Mouse (Mus musculus): ENCODE measurements around the gene Cd72. TPM values are rescaled to one million over a fixed set of nuclear protein-coding genes. Genes with fewer than 3 reads are reported as not detected.
A peak's percentile ranks its signal among the peaks of the same experiment; 100 is the strongest.

Gene Cd72
- polyA plus RNA-seq, 1 experiment = 11.4 TPM

DNA sequence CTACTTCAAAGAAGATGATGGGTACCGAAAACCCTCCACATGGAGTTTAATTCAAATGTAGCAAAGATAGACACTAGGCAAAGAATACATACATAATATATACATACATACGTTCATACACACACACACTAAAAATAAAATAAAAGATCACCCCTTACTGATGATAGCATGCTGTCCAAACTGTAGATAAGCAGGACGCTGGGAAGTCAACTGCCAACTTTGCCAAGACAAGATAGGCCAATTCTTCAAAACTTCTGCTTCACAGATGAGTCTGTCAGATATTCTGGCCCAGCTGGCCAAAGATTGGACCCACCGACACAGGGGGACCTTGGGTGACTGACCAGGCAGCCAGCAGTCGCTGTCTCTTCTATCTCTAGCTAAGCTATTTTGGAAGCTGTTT lies 8.7 kb upstream of the Cd72 start:
- no peak for TF ChIP-seq CTCF (IDR thresholded peaks at IDR 0.05; ENCODE audit: extremely low read depth, insufficient read length, insufficient replicate concordance, low read depth, low read length)
- TF ChIP-seq POLR2A (IDR thresholded peaks at IDR 0.05; ENCODE audit: low read depth, low read length) = no peak

DNA sequence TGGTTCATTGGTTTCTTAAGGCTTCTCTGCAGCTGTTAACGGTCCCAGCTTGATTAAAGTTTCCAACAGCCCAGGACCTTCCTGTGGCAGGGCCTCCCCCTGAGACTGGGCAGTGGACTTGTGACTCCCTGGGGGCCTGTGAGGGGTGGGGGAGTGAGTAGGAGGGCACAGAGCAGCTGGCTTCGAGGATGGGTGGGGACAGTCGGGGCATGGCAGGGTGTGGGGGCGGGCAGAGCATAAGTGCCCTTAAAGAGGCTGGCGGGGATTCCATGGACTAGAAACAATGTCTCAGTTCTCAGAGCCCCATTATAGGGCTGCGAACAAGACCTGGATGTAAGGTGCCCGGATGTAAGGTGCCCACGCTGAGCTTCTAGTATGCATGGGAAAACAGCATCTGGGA lies 2.7 kb upstream of the Cd72 start:
- Histone ChIP-seq H3K27me3 (ENCODE audit: control insufficient read depth, insufficient read depth, low read length) (peaks cover 9% of the 10 kb centered on the region; the same call in 1 of the 2 replicates), H3K27ac (ENCODE audit: insufficient read depth, low read depth, low read length) (no peak overlapping the region), H3K36me3 (ENCODE audit: control insufficient read depth, insufficient read depth, low read length) (no peaks in the 10 kb centered on the region), H3K4me3 (ENCODE audit: low read depth, low read length) (no peak overlapping the region), H3K4me1 (ENCODE audit: control insufficient read depth, insufficient read depth, insufficient read length, low read length) (peaks cover 3% of the 10 kb centered on the region)
- 25% methylated on average over 8 of the region's 8 CpGs for WGBS
- TF ChIP-seq POLR2A (IDR thresholded peaks at IDR 0.05; ENCODE audit: low read depth, low read length) = no peak
- no peak for TF ChIP-seq CTCF (IDR thresholded peaks at IDR 0.05; ENCODE audit: extremely low read depth, insufficient read length, insufficient replicate concordance, low read depth, low read length)

More for the DNA sequence above, 8.7 kb upstream of the Cd72 start:
- Histone ChIP-seq H3K4me3 (ENCODE audit: low read depth, low read length) (no peak overlapping the region), H3K4me1 (ENCODE audit: control insufficient read depth, insufficient read depth, insufficient read length, low read length) (no peaks in the 10 kb centered on the region), H3K27me3 (ENCODE audit: control insufficient read depth, insufficient read depth, low read length) (no peaks in the 10 kb centered on the region), H3K27ac (ENCODE audit: insufficient read depth, low read depth, low read length) (no peak overlapping the region), H3K36me3 (ENCODE audit: control insufficient read depth, insufficient read depth, low read length) (no peaks in the 10 kb centered on the region)
- WGBS = 96% methylated on average over 5 of the region's 5 CpGs

DNA sequence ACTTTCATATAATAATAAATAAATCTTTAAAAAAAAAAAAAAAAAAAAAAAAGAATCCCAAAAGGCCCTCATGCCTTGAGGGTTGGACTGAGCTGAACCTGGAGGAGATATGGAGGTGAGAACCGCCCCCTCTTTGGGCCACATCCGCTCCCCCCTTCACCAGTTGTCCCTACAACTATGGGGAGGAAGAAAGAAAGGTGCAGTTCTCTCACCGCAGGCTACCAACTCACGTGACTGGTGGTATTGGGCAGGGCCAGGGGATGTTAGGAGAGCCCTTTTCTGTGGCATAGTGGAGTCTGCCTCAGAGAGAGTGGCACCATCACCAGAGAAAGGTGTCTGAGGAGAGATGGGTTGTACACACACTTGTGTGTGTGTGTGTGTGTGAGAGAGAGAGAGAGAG lies 2.0 kb upstream of the Cd72 start:
- Histone ChIP-seq H3K36me3 (ENCODE audit: control insufficient read depth, insufficient read depth, low read length) (no peaks in the 10 kb centered on the region), H3K4me3 (ENCODE audit: low read depth, low read length) (no peak overlapping the region), H3K4me1 (ENCODE audit: control insufficient read depth, insufficient read depth, insufficient read length, low read length) (peaks cover 3% of the 10 kb centered on the region), H3K27ac (ENCODE audit: insufficient read depth, low read depth, low read length) (no peak overlapping the region), H3K27me3 (ENCODE audit: control insufficient read depth, insufficient read depth, low read length) (peaks cover 9% of the 10 kb centered on the region; the same call in 1 of the 2 replicates)
- TF ChIP-seq POLR2A (IDR thresholded peaks at IDR 0.05; ENCODE audit: low read depth, low read length) (no peak), CTCF (IDR thresholded peaks at IDR 0.05; ENCODE audit: extremely low read depth, insufficient read length, insufficient replicate concordance, low read depth, low read length) (no peak)
- WGBS = 56% methylated on average over 4 of the region's 4 CpGs

DNA sequence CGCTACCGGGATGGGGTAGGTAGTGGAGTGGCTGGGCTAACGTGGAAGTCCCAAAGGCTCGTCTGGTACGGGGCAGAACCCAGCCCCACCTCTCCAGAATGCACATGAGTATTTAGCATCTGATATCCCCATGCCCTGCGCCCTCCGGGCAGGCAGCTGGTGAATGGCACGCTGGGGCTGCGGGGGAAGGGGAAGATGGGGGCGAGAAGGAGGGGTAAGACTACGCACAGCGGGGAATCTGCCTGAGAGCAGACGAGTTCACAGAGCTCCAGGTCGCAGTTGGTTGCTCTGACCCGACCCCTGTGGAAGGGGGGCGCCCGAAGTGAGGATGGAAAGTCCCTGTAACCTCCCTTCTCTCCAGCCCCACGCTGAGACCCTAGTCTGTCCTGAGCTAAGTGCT lies 1.0 kb downstream of the Cd72 start:
- 2% methylated on average over 17 of the region's 18 CpGs for WGBS
- peaks cover 9% of the 10 kb centered on the region; the same call in 1 of the 2 replicates for H3K27me3 ChIP-seq (ENCODE audit: control insufficient read depth, insufficient read depth, low read length)
- H3K27ac ChIP-seq (ENCODE audit: insufficient read depth, low read depth, low read length) = no peak overlapping the region
- peak overlapping the region; percentile 52 for H3K4me3 ChIP-seq (ENCODE audit: low read depth, low read length)
- TF ChIP-seq CTCF (IDR thresholded peaks at IDR 0.05; ENCODE audit: extremely low read depth, insufficient read length, insufficient replicate concordance, low read depth, low read length) (no peak), POLR2A (IDR thresholded peaks at IDR 0.05; ENCODE audit: low read depth, low read length) (no peak)
- H3K36me3 ChIP-seq (ENCODE audit: control insufficient read depth, insufficient read depth, low read length) = no peaks in the 10 kb centered on the region
- peaks cover 3% of the 10 kb centered on the region for H3K4me1 ChIP-seq (ENCODE audit: control insufficient read depth, insufficient read depth, insufficient read length, low read length)

- H3K27ac ChIP-seq (ENCODE audit: insufficient read depth, low read depth, low read length) = no peak overlapping the region
- peaks cover 9% of the 10 kb centered on the region; the same call in 1 of the 2 replicates for H3K27me3 ChIP-seq (ENCODE audit: control insufficient read depth, insufficient read depth, low read length)
- TF ChIP-seq POLR2A (IDR thresholded peaks at IDR 0.05; ENCODE audit: low read depth, low read length) (no peak), CTCF (IDR thresholded peaks at IDR 0.05; ENCODE audit: extremely low read depth, insufficient read length, insufficient replicate concordance, low read depth, low read length) (no peak)
- WGBS = 49% methylated on average over 11 of the region's 11 CpGs
- peaks cover 8% of the 10 kb centered on the region for H3K36me3 ChIP-seq (ENCODE audit: control insufficient read depth, insufficient read depth, low read length)
- no peak overlapping the region; the same call in 1 of the 2 replicates for H3K4me3 ChIP-seq (ENCODE audit: low read depth, low read length)
- peaks cover 3% of the 10 kb centered on the region for H3K4me1 ChIP-seq (ENCODE audit: control insufficient read depth, insufficient read depth, insufficient read length, low read length)
Measured at GRCm38 (mm10) chr4:43452315-43452714, 2.1 kb downstream of the Cd72 start.

GRCm38 (mm10) chr4:43448554-43448953 lies 5.9 kb downstream of the Cd72 start:
- 85% methylated on average over 3 of the region's 3 CpGs for WGBS

DNA sequence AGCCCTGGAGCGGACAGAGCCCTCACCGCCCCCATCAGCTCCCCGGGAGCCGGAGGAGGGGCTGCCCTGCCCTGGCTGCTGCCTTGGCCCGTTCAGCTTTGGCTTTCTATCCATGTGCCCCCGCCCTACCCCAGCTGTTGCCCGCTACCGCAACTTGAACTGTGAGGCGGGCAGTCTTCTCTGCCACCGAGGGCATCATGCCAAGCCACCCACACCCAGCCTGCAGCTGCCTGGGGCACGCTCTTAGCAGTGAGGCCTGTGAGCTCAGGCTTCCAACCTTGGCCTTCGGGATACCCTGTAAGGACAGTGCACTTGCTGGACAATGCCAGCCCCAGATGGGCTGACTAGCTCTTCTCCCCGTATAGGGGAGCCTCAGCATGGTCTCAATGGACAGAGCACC lies 7.2 kb downstream of the Cd72 start:
- Histone ChIP-seq H3K27me3 (ENCODE audit: control insufficient read depth, insufficient read depth, low read length) (no peaks in the 10 kb centered on the region), H3K4me3 (ENCODE audit: low read depth, low read length) (no peak overlapping the region), H3K36me3 (ENCODE audit: control insufficient read depth, insufficient read depth, low read length) (peaks cover 28% of the 10 kb centered on the region), H3K4me1 (ENCODE audit: control insufficient read depth, insufficient read depth, insufficient read length, low read length) (peaks cover 3% of the 10 kb centered on the region; the same call in 1 of the 2 replicates), H3K27ac (ENCODE audit: insufficient read depth, low read depth, low read length) (no peak overlapping the region)
- 61% methylated on average over 13 of the region's 13 CpGs for WGBS
- TF ChIP-seq CTCF (IDR thresholded peaks at IDR 0.05; ENCODE audit: extremely low read depth, insufficient read length, insufficient replicate concordance, low read depth, low read length) (no peak), POLR2A (IDR thresholded peaks at IDR 0.05; ENCODE audit: low read depth, low read length) (no peak)

More at GRCm38 (mm10) chr4:43448554-43448953, 5.9 kb downstream of the Cd72 start:
- H3K27ac ChIP-seq (ENCODE audit: insufficient read depth, low read depth, low read length) = no peak overlapping the region
- no peak overlapping the region for H3K4me3 ChIP-seq (ENCODE audit: low read depth, low read length)
- H3K27me3 ChIP-seq (ENCODE audit: control insufficient read depth, insufficient read depth, low read length) = peaks cover 3% of the 10 kb centered on the region; the same call in 1 of the 2 replicates
- peaks cover 28% of the 10 kb centered on the region for H3K36me3 ChIP-seq (ENCODE audit: control insufficient read depth, insufficient read depth, low read length)
- peaks cover 7% of the 10 kb centered on the region for H3K4me1 ChIP-seq (ENCODE audit: control insufficient read depth, insufficient read depth, insufficient read length, low read length)
- TF ChIP-seq POLR2A (IDR thresholded peaks at IDR 0.05; ENCODE audit: low read depth, low read length) (no peak), CTCF (IDR thresholded peaks at IDR 0.05; ENCODE audit: extremely low read depth, insufficient read length, insufficient replicate concordance, low read depth, low read length) (no peak)
